Mouse (Mus musculus) heart, postnatal 0 days (tissue): ENCODE data around the gene Unc45a. TPM values are rescaled to one million over a fixed set of nuclear protein-coding genes. Genes with fewer than 3 reads are reported as not detected.

ENCODE experiments used
- ATAC-seq: fragments of 200-750 bp; cut with Nextera tagmentation; 2 replicates; pipeline ENCODE4 v1.8.0; 2017; ENCODE audit warnings: low read depth, moderate number of reproducible peaks, moderate library complexity; ENCODE audit not compliant: insufficient read depth
- DNase-seq: peaks from one replicate; pipeline ENCODE4 v3.0.0-alpha.2; 2016; ENCODE audit warnings: low spot score
- H3K27ac ChIP-seq: fragments of 300-500 bp; sonication (generic); 2 replicates; pipeline ENCODE4 v1.5.1; 2014; ENCODE audit warnings: low read depth, mild to moderate bottlenecking
- H3K27me3 ChIP-seq: fragments of 300-500 bp; sonication (generic); 2 replicates; pipeline ENCODE4 v1.6.1; 2014; ENCODE audit warnings: low read length, mixed read lengths; ENCODE audit not compliant: control insufficient read depth, insufficient read depth
- H3K36me3 ChIP-seq: fragments of 300-500 bp; sonication (generic); replicated peaks from 2 replicates; pipeline ENCODE4 v1.6.1; 2014; ENCODE audit warnings: low read length, mixed read lengths; ENCODE audit not compliant: control insufficient read depth, insufficient read depth
- H3K4me1 ChIP-seq: fragments of 300-500 bp; sonication (generic); 2 replicates; pipeline ENCODE4 v1.6.1; 2014; ENCODE audit warnings: antibody characterized with exemption; ENCODE audit not compliant: control insufficient read depth, insufficient read depth
- H3K4me2 ChIP-seq: fragments of 300-500 bp; sonication (generic); 2 replicates; pipeline ENCODE4 v1.6.1; 2014; ENCODE audit warnings: low read depth, mild to moderate bottlenecking, low read length, moderate library complexity
- H3K4me3 ChIP-seq: fragments of 300-500 bp; sonication (generic); 2 replicates; pipeline ENCODE4 v1.5.1; 2014; ENCODE audit warnings: low read depth, low read length
- H3K9ac ChIP-seq: fragments of 300-500 bp; sonication (generic); replicated peaks from 2 replicates; pipeline ENCODE4 v1.6.1; 2014; ENCODE audit warnings: low read depth, low read length, mixed read lengths
- H3K9me3 ChIP-seq: fragments of 300-500 bp; sonication (generic); replicated peaks from 2 replicates; pipeline ENCODE4 v1.6.1; 2016; ENCODE audit warnings: low read length; ENCODE audit not compliant: control insufficient read depth
- CTCF ChIP-seq: IDR thresholded peaks from 2 replicates; pipeline ENCODE4 v1.5.1; 2016; ENCODE audit warnings: antibody characterized with exemption, control low read depth, low read depth
- EP300 ChIP-seq: IDR thresholded peaks from 2 replicates; pipeline ENCODE4 v1.6.1; 2016; ENCODE audit warnings: antibody characterized with exemption, low read depth
- WGBS: fragments of 180-500 bp; shearing (Covaris S2); extraction: QIAGEN DNeasy Blood & Tissue Kit; methylation state at CpG from one replicate; pipeline ENCODE4 v1.1.7; 2014; 5-methylcytosine and 5-hydroxymethylcytosine counted together
- polyA plus RNA-seq: library from polyadenylated mRNA; unstranded; fragments of >200 nt; fragmentation: Nextera tagmentation; extraction: Ambion mirVana; gene quantifications from 2 replicates; pipeline ENCODE4 v1.2.1, GENCODE M21; 2015
- total RNA-seq: library from RNA; depleted of rRNA; stranded (reverse); fragments of >200 nt; gene quantifications from 2 replicates; pipeline ENCODE4 v1.2.3, GENCODE M21; 2014; ENCODE audit warnings: low replicate concordance

The Unc45a gene
- total and polyA plus RNA-seq, 2 experiments from 2014 or later: 12.5 to 44.5 TPM

- ATAC-seq: peak; percentile 99
- no peak for TF ChIP-seq CTCF
- TF ChIP-seq EP300: peak; percentile 61; the same call in 1 of the 2 replicates
Observed at GRCm38 (mm10) chr7:80324043-80324815, 16.6 kb downstream of the Unc45a start, which contains the start of gene Rccd1. Gene Rccd1 (minus strand): TSS chr7:80324454.

GRCm38 (mm10) chr7:80323336-80323735, 17.5 kb downstream of the Unc45a start:
- DNase-seq: no peak
- Histone ChIP-seq H3K27ac (no peak overlapping the region), H3K27me3 (no peaks in the 10 kb centered on the region), H3K9me3 (no peaks in the 10 kb centered on the region), H3K4me1 (peaks cover 13% of the 10 kb centered on the region), H3K4me2 (peak overlapping the region; percentile 78), H3K9ac (peak overlapping the region; percentile 57), H3K36me3 (peaks cover 30% of the 10 kb centered on the region), H3K4me3 (peak overlapping the region; percentile 58)
- TF ChIP-seq CTCF (no peak), EP300 (no peak)
- WGBS: 17% methylated on average over 8 of the region's 8 CpGs
- no peak for ATAC-seq

More at GRCm38 (mm10) chr7:80324043-80324815, 16.6 kb downstream of the Unc45a start, which contains the start of gene Rccd1:
- peak; percentile 99 for DNase-seq
- no peaks in the 10 kb centered on the region for H3K27me3 ChIP-seq
- no peaks in the 10 kb centered on the region for H3K9me3 ChIP-seq
- H3K4me1 ChIP-seq: peaks cover 13% of the 10 kb centered on the region
- peak within 1 kb of the TSS; percentile 58 for H3K4me3 ChIP-seq
- H3K27ac ChIP-seq: peak within 1 kb of the TSS; percentile 88
- H3K4me2 ChIP-seq: peak within 1 kb of the TSS; percentile 78
- 1% methylated on average over 38 of the region's 38 CpGs for WGBS
- peaks cover 39% of the 10 kb centered on the region for H3K36me3 ChIP-seq
- peak within 1 kb of the TSS; percentile 57 for H3K9ac ChIP-seq

- Histone ChIP-seq H3K9ac (no peak overlapping the region), H3K9me3 (no peaks in the 10 kb centered on the region), H3K4me2 (no peak overlapping the region), H3K27ac (no peak overlapping the region), H3K4me3 (no peak overlapping the region), H3K27me3 (no peaks in the 10 kb centered on the region), H3K4me1 (peaks cover 13% of the 10 kb centered on the region), H3K36me3 (peaks cover 25% of the 10 kb centered on the region)
- DNase-seq (no peak), ATAC-seq (no peak)
- TF ChIP-seq CTCF (no peak), EP300 (no peak)
- 68% methylated on average over 19 of the region's 19 CpGs for WGBS
Observed at GRCm38 (mm10) chr7:80319846-80320496, 20.8 kb downstream of the Unc45a start.

- 78% methylated on average over 4 of the region's 4 CpGs for WGBS
- Histone ChIP-seq H3K36me3 (peaks cover 38% of the 10 kb centered on the region), H3K4me2 (no peak overlapping the region), H3K27me3 (no peaks in the 10 kb centered on the region), H3K9ac (no peak overlapping the region), H3K27ac (no peak overlapping the region), H3K9me3 (no peaks in the 10 kb centered on the region), H3K4me3 (no peak overlapping the region), H3K4me1 (peaks cover 13% of the 10 kb centered on the region)
- no peak for DNase-seq
- no peak for ATAC-seq
- TF ChIP-seq EP300 (no peak), CTCF (no peak)
Observed at GRCm38 (mm10) chr7:80318670-80319069, 22.1 kb downstream of the Unc45a start.

GRCm38 (mm10) chr7:80317439-80318115, 23.2 kb downstream of the Unc45a start:
- Histone ChIP-seq H3K4me3 (no peak overlapping the region), H3K9ac (no peak overlapping the region), H3K36me3 (peaks cover 49% of the 10 kb centered on the region), H3K27ac (no peak overlapping the region), H3K27me3 (no peaks in the 10 kb centered on the region), H3K4me2 (no peak overlapping the region), H3K9me3 (no peaks in the 10 kb centered on the region), H3K4me1 (0 out of 2 replicates have a peak, but pooled peaks cover 3% of the 10 kb centered on the region)
- ATAC-seq: no peak
- 71% methylated on average over 1 of the region's 1 CpGs for WGBS
- DNase-seq: no peak
- no peak for TF ChIP-seq EP300
- no peak for TF ChIP-seq CTCF
